Comparison of ENCODE assay signal across 19 mouse cellular contexts in the genomic region with DNA sequence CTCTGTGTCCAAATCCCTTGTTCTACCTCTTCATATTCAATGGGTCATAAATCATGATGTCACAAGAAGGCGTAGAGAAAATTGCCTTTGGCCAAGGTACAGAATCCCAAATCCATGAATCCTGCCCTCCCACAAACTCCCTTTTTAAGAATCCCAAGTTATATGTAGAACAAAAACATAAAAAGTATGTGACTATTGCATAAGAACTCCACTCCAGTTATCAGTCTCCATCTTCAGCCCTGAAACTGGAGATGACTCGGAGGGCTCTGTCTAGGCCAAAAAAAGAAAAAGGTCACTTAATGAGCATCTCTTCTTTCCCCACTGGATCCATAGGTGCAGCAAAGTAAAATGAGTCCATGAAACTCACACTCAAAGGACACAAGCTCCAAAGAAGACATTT.
"Had no signal": no experiment of that assay in that cellular context is flagged by ENCODE, and none has a peak within 500 bp of the region (broad histone marks: within the 10 kb centered on the region; RNA-seq: fewer than 3 reads in every experiment).

No protein-coding gene starts in this region.

- H3K4me3 ChIP-seq: limb, embryonic 10.5 days; limb, embryonic 13.5 days; liver, embryonic 12.5 days; liver, embryonic 15.5 days; lung, embryonic 15.5 days; megakaryocyte, embryonic 14.5 days; midbrain, embryonic 10.5 days; midbrain, embryonic 13.5 days had no signal

- H3K27me3 ChIP-seq: limb, embryonic 13.5 days; liver, embryonic 12.5 days; liver, embryonic 15.5 days; lung, embryonic 15.5 days; megakaryocyte, embryonic 14.5 days; midbrain, embryonic 13.5 days had no signal

- H3K27ac ChIP-seq: limb, embryonic 10.5 days; limb, embryonic 13.5 days; liver, embryonic 12.5 days; liver, embryonic 15.5 days; lung, embryonic 15.5 days; midbrain, embryonic 10.5 days; midbrain, embryonic 13.5 days; stomach, postnatal 0 days had no signal

- DNase-seq: kidney, adult 9 months; kidney, postnatal 25 days; layer of hippocampus, postnatal 36 days; liver; lung, adult 18-20 months; lung, postnatal 10 days; lung, postnatal 36 days; thymus, adult 2 months; thymus, postnatal 14 days; thymus, postnatal 4 days had no signal

- H3K36me3 ChIP-seq: limb, embryonic 10.5 days; limb, embryonic 13.5 days; liver, embryonic 12.5 days; liver, embryonic 15.5 days; lung, embryonic 15.5 days; midbrain, embryonic 10.5 days; midbrain, embryonic 13.5 days had no signal

- H3K4me2 ChIP-seq: limb, embryonic 13.5 days; liver, embryonic 12.5 days; liver, embryonic 15.5 days; lung, embryonic 15.5 days; midbrain, embryonic 13.5 days had no signal
